Mouse (Mus musculus): ENCODE measurements at regions not wholly inside any gene's neighbourhood (a gene's known extent, or its start where the extent isn't known, plus 50 kb on each side); places are given as distances from the start of the nearest gene placed in this dataset.

- H3K27me3 ChIP-seq (ENCODE audit: control insufficient read depth in 1 of 2, insufficient read depth in 2 of 2, low read length in 2 of 2) = peaks cover 0 to 3% of the 10 kb centered on the region in 2 experiments; a peak in 3 of 4 replicates
- no peak overlapping the region for H3K4me3 ChIP-seq (ENCODE audit: control insufficient read depth in 1 of 2, insufficient read depth in 1 of 2, low read depth in 2 of 2, low read length in 2 of 2)
- TF ChIP-seq USF1 (IDR thresholded peaks at IDR 0.05; ENCODE audit: low read depth, low read length) (no peak), ZKSCAN1 (IDR thresholded peaks at IDR 0.05; ENCODE audit: low read depth, low read length) (no peak), ZC3H11A (IDR thresholded peaks at IDR 0.05; ENCODE audit: low read depth, low read length) (no peak), SMC3 (IDR thresholded peaks at IDR 0.05; ENCODE audit: low read depth, low read length) (no peak), NRF1 (IDR thresholded peaks at IDR 0.05; ENCODE audit: insufficient read depth, low read depth, low read length, poor library complexity, severe bottlenecking) (no peak), CTCF (IDR thresholded peaks at IDR 0.05 in 2 of 3, conservative IDR thresholded peaks at IDR 0.05 in 1 of 3; ENCODE audit: control insufficient read depth in 1 of 3, insufficient read depth in 1 of 3, low read depth in 2 of 3, low read length in 3 of 3, poor library complexity in 1 of 3, severe bottlenecking in 1 of 3) (no peak), USF2 (IDR thresholded peaks at IDR 0.05; ENCODE audit: borderline replicate concordance in 1 of 2, insufficient read depth in 1 of 2, low read depth in 1 of 2, low read length in 2 of 2) (no peak), UBTF (IDR thresholded peaks at IDR 0.05; ENCODE audit: borderline replicate concordance, insufficient read depth, low read depth, low read length) (no peak), ZNF384 (IDR thresholded peaks at IDR 0.05; ENCODE audit: low read depth, low read length) (no peak), ELF1 (IDR thresholded peaks at IDR 0.05; ENCODE audit: low read depth, low read length) (no peak), RCOR1 (IDR thresholded peaks at IDR 0.05; ENCODE audit: low read depth, low read length) (no peak), TBP (IDR thresholded peaks at IDR 0.05; ENCODE audit: low read depth, low read length) (no peak), BHLHE40 (IDR thresholded peaks at IDR 0.05; ENCODE audit: borderline replicate concordance, low read depth, low read length) (no peak), POLR2AphosphoS2 (IDR thresholded peaks at IDR 0.05; ENCODE audit: low read length) (no peak)
- no peak overlapping the region for H3K27ac ChIP-seq (ENCODE audit: control insufficient read depth, low read depth, low read length)
- no peaks in the 10 kb centered on the region for H3K36me3 ChIP-seq (ENCODE audit: control insufficient read depth in 1 of 2, insufficient read depth in 2 of 2, low read length in 2 of 2)
- no peaks in the 10 kb centered on the region for H3K4me1 ChIP-seq (ENCODE audit: control insufficient read depth in 1 of 2, insufficient read depth in 2 of 2, low read length in 2 of 2)
- H3K9ac ChIP-seq (ENCODE audit: control insufficient read depth, low read depth, low read length, poor library complexity, severe bottlenecking) = no peak overlapping the region
- H3K9me3 ChIP-seq (replicated peaks; ENCODE audit: insufficient read depth, low read length) = no peaks in the 10 kb centered on the region
- no peak for DNase-seq (ENCODE audit: low read depth, low spot score)
- H3K79me2 ChIP-seq (ENCODE audit: control insufficient read depth, insufficient read depth, low read length, poor library complexity) = no peaks in the 10 kb centered on the region
Measured at GRCm38 (mm10) chr12:80013904-80014597, 98.8 kb downstream of the Zfp36l1 start.

GRCm38 (mm10) chr12:80013577-80013903 is 99.3 kb downstream of the Zfp36l1 start:
- H3K4me3 ChIP-seq (ENCODE audit: control insufficient read depth in 1 of 2, insufficient read depth in 1 of 2, low read depth in 2 of 2, low read length in 2 of 2) = no peak overlapping the region
- peaks cover 0 to 3% of the 10 kb centered on the region in 2 experiments; a peak in 3 of 4 replicates for H3K27me3 ChIP-seq (ENCODE audit: control insufficient read depth in 1 of 2, insufficient read depth in 2 of 2, low read length in 2 of 2)
- DNase-seq (ENCODE audit: low read depth, low spot score) = no peak
- no peaks in the 10 kb centered on the region for H3K79me2 ChIP-seq (ENCODE audit: control insufficient read depth, insufficient read depth, low read length, poor library complexity)
- no peaks in the 10 kb centered on the region for H3K4me1 ChIP-seq (ENCODE audit: control insufficient read depth in 1 of 2, insufficient read depth in 2 of 2, low read length in 2 of 2)
- H3K36me3 ChIP-seq (ENCODE audit: control insufficient read depth in 1 of 2, insufficient read depth in 2 of 2, low read length in 2 of 2) = no peaks in the 10 kb centered on the region
- H3K9me3 ChIP-seq (replicated peaks; ENCODE audit: insufficient read depth, low read length) = no peaks in the 10 kb centered on the region
- no peak for TF ChIP-seq ZMIZ1 (IDR thresholded peaks at IDR 0.05; ENCODE audit: low read depth, low read length)
- no peak for TF ChIP-seq TAL1 (IDR thresholded peaks at IDR 0.05; ENCODE audit: low read length)
- no peak overlapping the region for H3K9ac ChIP-seq (ENCODE audit: control insufficient read depth, low read depth, low read length, poor library complexity, severe bottlenecking)
- no peak overlapping the region for H3K27ac ChIP-seq (ENCODE audit: control insufficient read depth, low read depth, low read length)
